Mouse (Mus musculus) heart, postnatal 0 days (tissue): Measurements from ENCODE around the gene Bri3.

Experiments
- CTCF ChIP-seq: IDR thresholded peaks from 2 replicates; pipeline ENCODE4 v1.5.1; 2016; ENCODE audit warnings: antibody characterized with exemption, control low read depth, low read depth
- EP300 ChIP-seq: IDR thresholded peaks from 2 replicates; pipeline ENCODE4 v1.6.1; 2016; ENCODE audit warnings: antibody characterized with exemption, low read depth

DNA sequence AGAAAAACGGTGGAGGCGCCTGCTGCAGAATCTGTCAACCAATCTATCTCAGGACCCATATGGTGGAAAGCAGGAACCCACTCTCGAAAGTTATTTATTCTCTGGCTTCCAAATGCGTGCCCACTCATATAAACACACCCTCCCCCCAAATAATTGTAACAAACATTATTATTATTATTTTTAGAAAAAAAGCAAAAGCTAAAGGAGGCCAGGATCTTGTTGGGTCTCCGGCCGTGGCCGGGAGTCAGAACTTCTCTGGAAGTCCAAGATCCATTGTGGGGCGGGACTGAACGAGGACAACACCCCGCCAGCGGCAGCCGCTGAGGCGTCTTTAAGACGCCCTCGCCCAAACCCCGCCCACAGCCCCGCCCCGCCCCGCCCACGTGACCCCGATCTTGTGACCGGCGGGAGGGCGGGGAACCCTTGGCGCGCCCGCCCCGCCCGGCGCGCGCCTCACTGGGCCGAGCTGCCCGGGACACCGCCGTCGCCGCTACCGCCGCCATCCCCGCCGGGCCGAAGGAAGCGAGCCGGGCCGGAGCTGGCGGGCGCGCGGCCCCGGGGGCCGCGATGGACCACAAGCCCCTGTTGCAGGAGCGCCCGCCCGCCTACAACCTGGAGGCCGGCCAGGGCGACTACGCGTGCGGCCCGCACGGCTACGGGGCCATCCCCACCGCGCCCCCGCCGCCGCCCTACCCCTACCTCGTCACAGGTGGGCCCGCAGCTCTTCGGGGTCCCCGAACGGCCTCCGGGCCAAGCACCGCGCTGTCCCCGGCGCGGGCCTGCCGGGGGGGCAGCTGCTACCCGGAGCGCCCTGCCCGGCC, 10.8 kb downstream of the Bri3 start:
- TF ChIP-seq CTCF (no peak), EP300 (no peak)
